Mouse (Mus musculus) forebrain, embryonic 14.5 days (tissue): ENCODE data around the gene Treh. TPM values are rescaled to one million over a fixed set of nuclear protein-coding genes. Genes with fewer than 3 reads are reported as not detected.

Source experiments
- ATAC-seq: fragments of 200-750 bp; cut with Nextera tagmentation; 2 replicates; pipeline ENCODE4 v1.8.0; 2017; ENCODE audit warnings: mild to moderate bottlenecking, moderate library complexity
- DNase-seq: peaks from one replicate; pipeline ENCODE4 v3.0.0-alpha.2; 2015; ENCODE audit warnings: low spot score
- H3K27ac ChIP-seq: fragments of 300-500 bp; sonication (generic); 2 replicates; pipeline ENCODE4 v1.5.1; 2014; ENCODE audit warnings: low read depth, mild to moderate bottlenecking, control low read depth, low read length, moderate library complexity
- H3K27me3 ChIP-seq: fragments of 300-500 bp; sonication (generic); replicated peaks from 2 replicates; pipeline ENCODE4 v1.6.1; 2014; ENCODE audit warnings: low read length, control low read depth, mixed read lengths; ENCODE audit not compliant: control insufficient read depth, insufficient read depth
- H3K36me3 ChIP-seq: fragments of 300-500 bp; sonication (generic); 2 replicates; pipeline ENCODE4 v1.6.1; 2014; ENCODE audit warnings: low read length, control low read depth; ENCODE audit not compliant: control insufficient read depth, insufficient read depth
- H3K4me1 ChIP-seq: fragments of 300-500 bp; sonication (generic); 2 replicates; pipeline ENCODE4 v1.6.1; 2014; ENCODE audit warnings: antibody characterized with exemption, low read length, control low read depth; ENCODE audit not compliant: control insufficient read depth, insufficient read depth
- H3K4me2 ChIP-seq: fragments of 300-500 bp; sonication (generic); 2 replicates; pipeline ENCODE4 v1.6.1; 2014; ENCODE audit warnings: mild to moderate bottlenecking, control low read depth, low read length
- H3K4me3 ChIP-seq: fragments of 300-500 bp; sonication (generic); 2 replicates; pipeline ENCODE4 v1.5.1; 2014; ENCODE audit warnings: low read depth, low read length, control low read depth
- H3K9ac ChIP-seq: fragments of 300-500 bp; sonication (generic); 2 replicates; pipeline ENCODE4 v1.6.1; 2014; ENCODE audit warnings: mild to moderate bottlenecking, low read length, control low read depth, moderate library complexity
- H3K9me3 ChIP-seq: fragments of 300-500 bp; sonication (generic); replicated peaks from 2 replicates; pipeline ENCODE4 v1.6.1; 2016; ENCODE audit warnings: low read length, control low read depth, mixed read lengths; ENCODE audit not compliant: control insufficient read depth
- WGBS: fragments of 180-500 bp; shearing (Covaris S2); extraction: QIAGEN DNeasy Blood & Tissue Kit; methylation state at CpG from one replicate; pipeline ENCODE4 v1.1.7; 2014; 5-methylcytosine and 5-hydroxymethylcytosine counted together
- polyA plus RNA-seq: library from polyadenylated mRNA; unstranded; fragments of >200 nt; fragmentation: Nextera tagmentation; extraction: Ambion mirVana; gene quantifications from 2 replicates; pipeline ENCODE4 v1.2.1, GENCODE M21; 2014

The Treh gene
- polyA plus RNA-seq, 1 experiment from 2014 or later: not detected

GRCm38 (mm10) chr9:44733671-44734523, 60.9 kb downstream of the Treh start:
- Histone ChIP-seq H3K27ac (0 out of 2 replicates have a peak overlapping the region, but pooled peaks have one; percentile 9), H3K9me3 (no peaks in the 10 kb centered on the region), H3K27me3 (no peaks in the 10 kb centered on the region; the same call in 1 of the 2 replicates), H3K4me3 (peak overlapping the region; percentile 55), H3K36me3 (no peaks in the 10 kb centered on the region), H3K9ac (peak overlapping the region; percentile 71), H3K4me2 (peak overlapping the region; percentile 99), H3K4me1 (peaks cover 15% of the 10 kb centered on the region)
- WGBS: under 1% methylated on average over 73 of the region's 79 CpGs
- DNase-seq (peak; percentile 35), ATAC-seq (peak; percentile 56)

- peak; percentile 55 for DNase-seq
- peak within 1 kb of the TSS; percentile 9; the same call in 1 of the 2 replicates for H3K27ac ChIP-seq
- H3K36me3 ChIP-seq: no peaks in the 10 kb centered on the region
- H3K4me2 ChIP-seq: peak within 1 kb of the TSS; percentile 99
- under 1% methylated on average over 46 of the region's 47 CpGs for WGBS
- H3K4me3 ChIP-seq: peak within 1 kb of the TSS; percentile 55
- ATAC-seq: peak; percentile 77
- no peaks in the 10 kb centered on the region; the same call in 1 of the 2 replicates for H3K27me3 ChIP-seq
- H3K9ac ChIP-seq: peak within 1 kb of the TSS; percentile 71
- H3K4me1 ChIP-seq: peaks cover 15% of the 10 kb centered on the region
- no peaks in the 10 kb centered on the region for H3K9me3 ChIP-seq
Measured at GRCm38 (mm10) chr9:44734524-44735494, 61.8 kb downstream of the Treh start, which contains the start of gene Phldb1. Phldb1 (minus strand) TSS chr9:44735198.

GRCm38 (mm10) chr9:44735886-44736285, 62.9 kb downstream of the Treh start:
- ATAC-seq (no peak), DNase-seq (no peak)
- Histone ChIP-seq H3K4me2 (no peak overlapping the region), H3K9me3 (no peaks in the 10 kb centered on the region), H3K4me1 (peaks cover 15% of the 10 kb centered on the region), H3K36me3 (0 out of 2 replicates have a peak, but pooled peaks cover 2% of the 10 kb centered on the region), H3K27me3 (no peaks in the 10 kb centered on the region; the same call in 1 of the 2 replicates), H3K4me3 (no peak overlapping the region), H3K9ac (no peak overlapping the region), H3K27ac (no peak overlapping the region)
- WGBS: 78% methylated on average over 6 of the region's 6 CpGs

Other genes starting within 250 kb of the Treh start
- not detected in 2 replicates for gene Foxr1, start 232.1 kb upstream of the Treh start, polyA plus RNA-seq
- not detected in 2 replicates for gene Upk2, start 218.3 kb upstream of the Treh start, polyA plus RNA-seq
- 9.9 and 13.4 TPM in 2 replicates for gene Bcl9l, start 190.4 kb upstream of the Treh start, polyA plus RNA-seq
- 0.07 TPM in 1 of 2 replicates, not detected in the other for gene Cxcr5, start 111.4 kb upstream of the Treh start, polyA plus RNA-seq
- 21.1 and 29.6 TPM in 2 replicates for gene Ddx6, start 68.3 kb upstream of the Treh start, polyA plus RNA-seq
- 29.5 and 42.9 TPM in 2 replicates for gene Phldb1, start 62.0 kb downstream of the Treh start, polyA plus RNA-seq
- gene Arcn1, start 94.6 kb downstream of the Treh start, polyA plus RNA-seq: 138 and 152 TPM in 2 replicates
- gene Ift46, start 94.7 kb downstream of the Treh start, polyA plus RNA-seq: 178 and 206 TPM in 2 replicates
- gene Tmem25, start 126.1 kb downstream of the Treh start, polyA plus RNA-seq: 4.7 and 5.9 TPM in 2 replicates
- gene Ttc36, start 129.8 kb downstream of the Treh start, polyA plus RNA-seq: 0.28 and 0.36 TPM in 2 replicates
- gene Kmt2a, start 208.1 kb downstream of the Treh start, polyA plus RNA-seq: 9.6 and 16.0 TPM in 2 replicates
- gene Atp5l, start 247.5 kb downstream of the Treh start, polyA plus RNA-seq: 680 and 882 TPM in 2 replicates